Mouse (Mus musculus): ENCODE measurements around the gene Upp2.

Upp2 gene

GRCm38 (mm10) chr2:58557045-58557845 lies 9.9 kb upstream of the Upp2 start:
- no peak for DNase-seq

- DNase-seq, result no peak
Observed at GRCm38 (mm10) chr2:58562137-58562536, 5.0 kb upstream of the Upp2 start.

GRCm38 (mm10) chr2:58565267-58565666 lies 1.8 kb upstream of the Upp2 start:
- DNase-seq, result peak; percentile 49

- DNase-seq, result peak; percentile 32
Observed at GRCm38 (mm10) chr2:58566049-58566409, 1.1 kb upstream of the Upp2 start.

- DNase-seq, result peak; percentile 64
Observed at GRCm38 (mm10) chr2:58566410-58567065, 560 bp upstream of the Upp2 start.

GRCm38 (mm10) chr2:58567866-58568719 lies 995 bp downstream of the Upp2 start:
- DNase-seq, result peak; percentile 30

GRCm38 (mm10) chr2:58568841-58569645 lies 1.9 kb downstream of the Upp2 start:
- DNase-seq, result no peak

GRCm38 (mm10) chr2:58574167-58574566 lies 7.1 kb downstream of the Upp2 start:
- DNase-seq, result no peak

GRCm38 (mm10) chr2:58586311-58586710 lies 19.2 kb downstream of the Upp2 start:
- no peak for DNase-seq

- DNase-seq, result no peak
Observed at GRCm38 (mm10) chr2:58589637-58590036, 22.5 kb downstream of the Upp2 start.

GRCm38 (mm10) chr2:58590055-58590454 lies 23.0 kb downstream of the Upp2 start:
- DNase-seq, result no peak

GRCm38 (mm10) chr2:58595350-58595749 lies 28.3 kb downstream of the Upp2 start:
- no peak for DNase-seq

GRCm38 (mm10) chr2:58596774-58597342 lies 29.8 kb downstream of the Upp2 start:
- peak; percentile 78 for DNase-seq

- peak; percentile 19 for DNase-seq
Observed at GRCm38 (mm10) chr2:58597556-58597955, 30.5 kb downstream of the Upp2 start.

GRCm38 (mm10) chr2:58599639-58600038 lies 32.5 kb downstream of the Upp2 start:
- no peak for DNase-seq

GRCm38 (mm10) chr2:58601382-58601781 lies 34.3 kb downstream of the Upp2 start:
- no peak for DNase-seq

- no peak for DNase-seq
Observed at GRCm38 (mm10) chr2:58603379-58603778, 36.3 kb downstream of the Upp2 start.

- DNase-seq, result no peak
Observed at GRCm38 (mm10) chr2:58604791-58605190, 37.7 kb downstream of the Upp2 start.

GRCm38 (mm10) chr2:58613720-58614119 lies 46.6 kb downstream of the Upp2 start:
- peak; percentile 20 for DNase-seq

- no peak for DNase-seq
Observed at GRCm38 (mm10) chr2:58614851-58615250, 47.8 kb downstream of the Upp2 start.

GRCm38 (mm10) chr2:58615766-58616165 lies 48.7 kb downstream of the Upp2 start:
- no peak for DNase-seq

- DNase-seq, result no peak
Observed at GRCm38 (mm10) chr2:58625186-58625585, 58.1 kb downstream of the Upp2 start.
